Mouse (Mus musculus): Measurements from ENCODE around the gene Aldoc.
A peak's percentile ranks its signal among the peaks of the same experiment; 100 is the strongest.
"Not testable (repeated sequence)": the region's sequence is repeated elsewhere in the genome, so short reads cannot be mapped to it uniquely, and the experiment has no call there.

The Aldoc gene

GRCm38 (mm10) chr11:78322860-78323259 lies at the start of gene Aldoc:
Aldoc (plus strand) TSS chr11:78322968.
- DNase-seq (ENCODE audit: inconsistent ontology term): peak; percentile 84

GRCm38 (mm10) chr11:78275596-78275995 lies 47.2 kb upstream of the Aldoc start:
- no peak for DNase-seq (ENCODE audit: inconsistent ontology term)

GRCm38 (mm10) chr11:78276169-78276568 lies 46.6 kb upstream of the Aldoc start:
- DNase-seq (ENCODE audit: inconsistent ontology term): not testable (repeated sequence)

GRCm38 (mm10) chr11:78278853-78279252 lies 43.9 kb upstream of the Aldoc start:
- DNase-seq (ENCODE audit: inconsistent ontology term): no peak

- peak; percentile 60 for DNase-seq (ENCODE audit: inconsistent ontology term)
Measured at GRCm38 (mm10) chr11:78279586-78279985, 43.2 kb upstream of the Aldoc start.

GRCm38 (mm10) chr11:78289146-78289763 lies 33.5 kb upstream of the Aldoc start:
- no peak for DNase-seq (ENCODE audit: inconsistent ontology term)

- no peak for DNase-seq (ENCODE audit: inconsistent ontology term)
Measured at GRCm38 (mm10) chr11:78290654-78291053, 32.1 kb upstream of the Aldoc start, which contains the start of gene BC030499. BC030499 (plus strand) TSS chr11:78290841.

GRCm38 (mm10) chr11:78294585-78294984 lies 28.2 kb upstream of the Aldoc start:
- no peak for DNase-seq (ENCODE audit: inconsistent ontology term)

GRCm38 (mm10) chr11:78300917-78301316 lies 21.9 kb upstream of the Aldoc start:
- DNase-seq (ENCODE audit: inconsistent ontology term): no peak

GRCm38 (mm10) chr11:78301357-78302084 lies 21.2 kb upstream of the Aldoc start, which contains the start of gene Spag5:
Spag5 (plus strand) TSS chr11:78301529.
- peak; percentile 94 for DNase-seq (ENCODE audit: inconsistent ontology term)

GRCm38 (mm10) chr11:78305272-78305671 lies 17.5 kb upstream of the Aldoc start:
- DNase-seq (ENCODE audit: inconsistent ontology term): no peak

GRCm38 (mm10) chr11:78310861-78311511 lies 11.8 kb upstream of the Aldoc start:
- no peak for DNase-seq (ENCODE audit: inconsistent ontology term)

GRCm38 (mm10) chr11:78313662-78314061 lies 9.1 kb upstream of the Aldoc start:
- no peak for DNase-seq (ENCODE audit: inconsistent ontology term)

- no peak for DNase-seq (ENCODE audit: inconsistent ontology term)
Measured at GRCm38 (mm10) chr11:78318411-78318810, 4.4 kb upstream of the Aldoc start.

GRCm38 (mm10) chr11:78322076-78322831 lies 514 bp upstream of the Aldoc start:
- DNase-seq (ENCODE audit: inconsistent ontology term): no peak

GRCm38 (mm10) chr11:78324000-78324785 lies 1.4 kb downstream of the Aldoc start:
- DNase-seq (ENCODE audit: inconsistent ontology term): peak; percentile 62

GRCm38 (mm10) chr11:78324965-78325364 lies 2.2 kb downstream of the Aldoc start:
- no peak for DNase-seq (ENCODE audit: inconsistent ontology term)

- no peak for DNase-seq (ENCODE audit: inconsistent ontology term)
Measured at GRCm38 (mm10) chr11:78327215-78327614, 4.4 kb downstream of the Aldoc start.

GRCm38 (mm10) chr11:78327634-78328511 lies 5.1 kb downstream of the Aldoc start, which contains the start of gene Pigs:
Pigs (plus strand) TSS chr11:78328415.
- peak; percentile 97 for DNase-seq (ENCODE audit: inconsistent ontology term)

GRCm38 (mm10) chr11:78328512-78329056 lies 5.8 kb downstream of the Aldoc start:
- no peak for DNase-seq (ENCODE audit: inconsistent ontology term)

Data from Muller cell, postnatal 12 days (primary cell).